Mouse (Mus musculus) lung, embryonic 16.5 days (tissue): ENCODE data around the gene Kitl. TPM values are rescaled to one million over a fixed set of nuclear protein-coding genes. Genes with fewer than 3 reads are reported as not detected.

Experiments used
- ATAC-seq: fragments of 200-750 bp; cut with Nextera tagmentation; 2 replicates; pipeline ENCODE4 v1.8.0; 2017; ENCODE audit warnings: low read depth, mild to moderate bottlenecking, moderate library complexity
- H3K27ac ChIP-seq: fragments of 300-500 bp; sonication (generic); 2 replicates; pipeline ENCODE4 v1.5.1; 2014; ENCODE audit warnings: mild to moderate bottlenecking, control low read depth, low read length
- H3K27me3 ChIP-seq: fragments of 300-500 bp; sonication (generic); 2 replicates; pipeline ENCODE4 v1.6.1; 2014; ENCODE audit warnings: low read depth, low read length, mixed read lengths; ENCODE audit not compliant: control insufficient read depth, insufficient read depth
- H3K36me3 ChIP-seq: fragments of 300-500 bp; sonication (generic); 2 replicates; pipeline ENCODE4 v1.6.1; 2014; ENCODE audit warnings: low read length; ENCODE audit not compliant: control insufficient read depth, insufficient read depth
- H3K4me1 ChIP-seq: fragments of 300-500 bp; sonication (generic); replicated peaks from 2 replicates; pipeline ENCODE4 v1.6.1; 2014; ENCODE audit warnings: low read length, mixed read lengths; ENCODE audit not compliant: control insufficient read depth, insufficient read depth
- H3K4me2 ChIP-seq: fragments of 300-500 bp; sonication (generic); 2 replicates; pipeline ENCODE4 v1.6.1; 2014; ENCODE audit warnings: low read depth, low read length, control low read depth
- H3K4me3 ChIP-seq: fragments of 300-500 bp; sonication (generic); 2 replicates; pipeline ENCODE4 v1.5.1; 2014; ENCODE audit warnings: mild to moderate bottlenecking, low read length, control low read depth
- H3K9ac ChIP-seq: fragments of 300-500 bp; sonication (generic); 2 replicates; pipeline ENCODE4 v1.6.1; 2014; ENCODE audit warnings: low read length, control low read depth
- H3K9me3 ChIP-seq: fragments of 300-500 bp; sonication (generic); 2 replicates; pipeline ENCODE4 v1.6.1; 2016; ENCODE audit warnings: low read length; ENCODE audit not compliant: control insufficient read depth
- WGBS: fragments of 180-500 bp; shearing (Covaris S2); extraction: QIAGEN DNeasy Blood & Tissue Kit; methylation state at CpG from one replicate; pipeline ENCODE4 v1.1.7; 2014; 5-methylcytosine and 5-hydroxymethylcytosine counted together
- polyA plus RNA-seq: library from polyadenylated mRNA; unstranded; fragments of >200 nt; fragmentation: Nextera tagmentation; extraction: Ambion mirVana; gene quantifications from 2 replicates; pipeline ENCODE4 v1.2.1, GENCODE M21; 2015

Kitl gene
- 38.5 and 41.2 TPM in 2 replicates for polyA plus RNA-seq

DNA sequence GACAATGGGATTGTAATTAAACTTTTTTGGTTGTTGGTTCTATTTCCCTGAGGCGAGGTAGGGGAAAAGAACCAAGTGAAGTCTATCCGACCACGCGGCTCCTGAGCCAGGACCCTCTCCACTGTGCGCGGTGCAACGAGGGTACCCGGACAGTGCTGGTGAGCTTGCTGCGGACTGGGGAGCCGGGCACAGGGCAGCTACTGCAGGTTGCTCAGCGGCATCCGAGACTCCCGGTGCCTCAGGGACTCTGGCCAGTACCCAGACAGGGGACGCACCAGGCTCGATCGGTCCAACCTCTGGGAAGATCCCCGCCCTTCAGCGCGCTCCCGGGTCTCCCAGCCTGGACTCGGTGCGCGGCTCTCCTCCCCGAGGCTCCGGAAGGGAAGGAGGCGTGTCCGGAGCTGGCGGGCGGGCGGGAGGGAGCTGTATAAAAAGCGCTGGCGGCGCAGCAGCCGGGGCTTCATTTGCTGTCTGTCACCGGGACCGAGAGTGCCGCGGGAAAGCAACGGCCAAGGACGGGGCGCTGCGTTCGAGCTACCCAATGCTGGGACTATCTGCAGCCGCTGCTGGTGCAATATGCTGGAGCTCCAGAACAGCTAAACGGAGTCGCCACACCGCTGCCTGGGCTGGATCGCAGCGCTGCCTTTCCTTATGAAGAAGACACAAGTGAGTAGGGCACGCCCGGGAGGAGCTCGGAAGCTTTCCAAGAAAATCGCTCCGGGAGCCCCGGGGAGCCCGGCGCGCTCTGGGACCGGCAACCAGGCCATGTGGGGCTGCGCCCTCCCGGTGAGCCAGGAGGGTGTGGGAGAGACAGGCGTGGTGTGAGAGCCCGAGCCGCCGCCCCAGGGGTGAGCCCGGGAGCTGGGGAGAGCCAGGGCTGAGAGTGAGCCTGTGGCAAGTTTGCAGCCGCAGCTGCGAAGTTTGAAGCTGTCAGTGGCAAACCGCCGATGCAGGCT is at the start of gene Kitl:
Kitl (plus strand) TSS at position 261 of the 956 bp plus-strand sequence.
- peak within 1 kb of the TSS; percentile 71 for H3K4me2 ChIP-seq
- H3K27me3 ChIP-seq: no peaks in the 10 kb centered on the region
- under 1% methylated on average over 67 of the region's 70 CpGs for WGBS

GRCm38 (mm10) chr10:99972866-99973265 is 42.6 kb upstream of the Kitl start:
- WGBS: 54% methylated on average over 8 of the region's 8 CpGs
- H3K9me3 ChIP-seq: no peaks in the 10 kb centered on the region
- no peak for ATAC-seq
- no peak overlapping the region for H3K4me3 ChIP-seq
- no peaks in the 10 kb centered on the region for H3K4me1 ChIP-seq
- H3K27ac ChIP-seq: no peak overlapping the region
- H3K4me2 ChIP-seq: no peak overlapping the region
- no peaks in the 10 kb centered on the region for H3K36me3 ChIP-seq
- H3K27me3 ChIP-seq: no peaks in the 10 kb centered on the region
- H3K9ac ChIP-seq: no peak overlapping the region

More for the DNA sequence above, at the start of gene Kitl:
- Histone ChIP-seq H3K36me3 (no peaks in the 10 kb centered on the region), H3K4me3 (peak within 1 kb of the TSS; percentile 79), H3K27ac (peak within 1 kb of the TSS; percentile 96), H3K9me3 (no peaks in the 10 kb centered on the region), H3K4me1 (peaks cover 41% of the 10 kb centered on the region), H3K9ac (peak within 1 kb of the TSS; percentile 95)
- peak; percentile 89 for ATAC-seq

- 65% methylated on average over 3 of the region's 3 CpGs for WGBS
These were observed 35.3 kb upstream of the Kitl start for GRCm38 (mm10) chr10:99980096-99980495.

GRCm38 (mm10) chr10:99980916-99981315 is 34.5 kb upstream of the Kitl start:
- no peak overlapping the region for H3K4me3 ChIP-seq
- H3K4me2 ChIP-seq: no peak overlapping the region
- H3K9ac ChIP-seq: no peak overlapping the region
- H3K4me1 ChIP-seq: no peaks in the 10 kb centered on the region
- WGBS: 80% methylated on average over 2 of the region's 2 CpGs
- H3K36me3 ChIP-seq: no peaks in the 10 kb centered on the region
- ATAC-seq: no peak
- H3K9me3 ChIP-seq: no peaks in the 10 kb centered on the region
- H3K27me3 ChIP-seq: no peaks in the 10 kb centered on the region
- no peak overlapping the region for H3K27ac ChIP-seq

More at GRCm38 (mm10) chr10:99980096-99980495, 35.3 kb upstream of the Kitl start:
- Histone ChIP-seq H3K27ac (no peak overlapping the region), H3K9ac (no peak overlapping the region), H3K4me1 (no peaks in the 10 kb centered on the region), H3K4me3 (no peak overlapping the region), H3K9me3 (no peaks in the 10 kb centered on the region), H3K36me3 (no peaks in the 10 kb centered on the region), H3K4me2 (no peak overlapping the region), H3K27me3 (no peaks in the 10 kb centered on the region)
- no peak for ATAC-seq

DNA sequence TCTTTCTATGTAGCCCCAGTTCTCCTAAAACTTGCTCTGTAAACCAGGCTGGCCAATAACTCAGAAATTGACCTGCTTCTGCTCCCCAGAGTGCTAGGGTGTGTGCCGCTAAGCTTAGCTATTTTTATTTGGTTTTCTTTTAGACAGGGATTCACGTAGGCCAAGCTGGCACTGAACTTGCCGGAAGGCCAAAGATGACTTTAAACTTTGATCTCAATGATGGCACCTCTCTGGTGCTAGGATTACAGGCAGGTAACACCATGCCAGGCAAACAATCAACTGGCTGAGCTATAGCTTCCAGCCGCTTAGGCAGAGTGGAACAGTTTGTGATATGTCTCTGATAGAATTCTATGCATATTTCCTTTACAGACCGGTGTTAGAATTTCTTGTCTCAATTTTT is 33.5 kb upstream of the Kitl start:
- 74% methylated on average over 5 of the region's 5 CpGs for WGBS
- Histone ChIP-seq H3K36me3 (no peaks in the 10 kb centered on the region), H3K4me3 (no peak overlapping the region), H3K27me3 (no peaks in the 10 kb centered on the region), H3K4me2 (no peak overlapping the region), H3K9me3 (no peaks in the 10 kb centered on the region), H3K9ac (no peak overlapping the region), H3K27ac (no peak overlapping the region), H3K4me1 (no peaks in the 10 kb centered on the region)
- ATAC-seq: no peak

GRCm38 (mm10) chr10:99986745-99987144 is 28.7 kb upstream of the Kitl start:
- Histone ChIP-seq H3K36me3 (no peaks in the 10 kb centered on the region), H3K27ac (no peak overlapping the region), H3K4me1 (no peaks in the 10 kb centered on the region), H3K4me3 (no peak overlapping the region), H3K4me2 (peak overlapping the region; percentile 7; the same call in 1 of the 2 replicates), H3K27me3 (no peaks in the 10 kb centered on the region), H3K9me3 (no peaks in the 10 kb centered on the region), H3K9ac (no peak overlapping the region)
- WGBS: 51% methylated on average over 8 of the region's 8 CpGs
- ATAC-seq: no peak

DNA sequence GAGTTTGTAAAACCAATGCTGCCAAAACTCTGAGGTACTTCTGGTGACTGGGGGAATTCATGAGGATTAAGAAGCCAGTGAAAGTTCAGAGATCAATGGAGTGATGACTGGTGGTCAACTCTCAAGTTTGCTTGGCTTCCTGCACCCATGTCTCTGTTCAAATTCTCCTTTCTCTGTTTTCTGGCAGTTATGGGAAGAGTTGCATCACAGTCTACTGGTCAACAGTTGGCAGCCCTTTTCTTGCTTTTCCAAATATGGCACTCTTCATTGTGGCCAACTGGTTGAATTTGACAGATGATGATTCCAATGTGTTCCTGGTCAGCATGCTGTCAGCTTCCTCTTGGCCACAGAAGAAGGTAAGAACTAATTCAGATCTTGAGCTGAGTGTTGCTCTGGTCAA is 25.7 kb upstream of the Kitl start:
- Histone ChIP-seq H3K36me3 (no peaks in the 10 kb centered on the region), H3K27ac (no peak overlapping the region), H3K9me3 (no peaks in the 10 kb centered on the region), H3K27me3 (no peaks in the 10 kb centered on the region), H3K4me3 (no peak overlapping the region), H3K4me1 (peaks cover 3% of the 10 kb centered on the region; the same call in 1 of the 2 replicates), H3K9ac (no peak overlapping the region), H3K4me2 (no peak overlapping the region)
- ATAC-seq: no peak

DNA sequence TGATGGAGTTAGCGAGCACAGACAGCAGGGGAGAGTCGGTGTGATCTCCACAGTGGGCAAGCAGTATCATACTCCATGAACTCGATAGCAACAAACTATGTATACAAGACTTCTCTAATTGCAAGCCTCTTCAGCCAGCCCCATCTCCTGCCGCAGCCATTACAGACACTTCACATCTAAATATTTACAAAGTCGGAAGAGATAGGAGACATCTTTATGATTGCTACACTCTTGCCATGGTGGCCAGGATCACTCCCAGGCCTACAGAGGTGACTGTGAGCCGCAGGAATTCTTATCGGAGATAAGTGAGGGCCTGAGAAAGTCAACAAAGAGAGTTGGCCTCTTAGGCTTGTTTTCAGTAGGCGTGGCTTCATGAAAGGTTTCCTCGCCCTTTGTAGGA is 23.3 kb upstream of the Kitl start:
- H3K4me2 ChIP-seq: no peak overlapping the region
- H3K9me3 ChIP-seq: no peaks in the 10 kb centered on the region
- H3K36me3 ChIP-seq: no peaks in the 10 kb centered on the region
- H3K4me1 ChIP-seq: peaks cover 3% of the 10 kb centered on the region; the same call in 1 of the 2 replicates
- WGBS: 15% methylated on average over 9 of the region's 9 CpGs
- no peak overlapping the region for H3K9ac ChIP-seq
- H3K4me3 ChIP-seq: no peak overlapping the region
- no peaks in the 10 kb centered on the region for H3K27me3 ChIP-seq
- no peak overlapping the region for H3K27ac ChIP-seq
- ATAC-seq: peak; percentile 67

GRCm38 (mm10) chr10:100001452-100001851 is 14.0 kb upstream of the Kitl start:
- H3K4me1 ChIP-seq: no peaks in the 10 kb centered on the region
- H3K4me2 ChIP-seq: no peak overlapping the region
- H3K36me3 ChIP-seq: no peaks in the 10 kb centered on the region
- no peak overlapping the region for H3K27ac ChIP-seq
- no peak overlapping the region for H3K9ac ChIP-seq
- no peaks in the 10 kb centered on the region for H3K9me3 ChIP-seq
- ATAC-seq: no peak
- H3K4me3 ChIP-seq: no peak overlapping the region
- 65% methylated on average over 4 of the region's 4 CpGs for WGBS
- H3K27me3 ChIP-seq: no peaks in the 10 kb centered on the region
